Mouse (Mus musculus) hindbrain, embryonic 14.5 days (tissue): ENCODE measurements at regions not wholly inside any gene's neighbourhood (a gene's known extent, or its start where the extent isn't known, plus 50 kb on each side); places are given as distances from the start of the nearest gene placed in this dataset.

ENCODE experiments used
- ATAC-seq: fragments of 200-750 bp; cut with Nextera tagmentation; 2 replicates; pipeline ENCODE4 v1.8.0; 2017; ENCODE audit warnings: moderate number of reproducible peaks, mild to moderate bottlenecking, moderate TSS enrichment, moderate library complexity; ENCODE audit not compliant: low FRiP score
- DNase-seq: peaks from one replicate; pipeline ENCODE4 v3.0.0-alpha.2; 2015; ENCODE audit warnings: low spot score
- H3K27ac ChIP-seq: fragments of 300-500 bp; sonication (generic); 2 replicates; pipeline ENCODE4 v1.5.1; 2014; ENCODE audit warnings: mild to moderate bottlenecking, moderate library complexity
- H3K27me3 ChIP-seq: fragments of 300-500 bp; sonication (generic); 2 replicates; pipeline ENCODE4 v1.6.1; 2014; ENCODE audit warnings: mild to moderate bottlenecking, low read length, mixed read lengths; ENCODE audit not compliant: control insufficient read depth, insufficient read depth
- H3K36me3 ChIP-seq: fragments of 300-500 bp; sonication (generic); replicated peaks from 2 replicates; pipeline ENCODE4 v1.6.1; 2014; ENCODE audit not compliant: control insufficient read depth, insufficient read depth
- H3K4me1 ChIP-seq: fragments of 300-500 bp; sonication (generic); replicated peaks from 2 replicates; pipeline ENCODE4 v1.6.1; 2014; ENCODE audit warnings: antibody characterized with exemption, low read length, mixed read lengths; ENCODE audit not compliant: control insufficient read depth, insufficient read depth
- H3K4me2 ChIP-seq: fragments of 300-500 bp; sonication (generic); replicated peaks from 2 replicates; pipeline ENCODE4 v1.6.1; 2014; ENCODE audit warnings: mild to moderate bottlenecking, moderate library complexity
- H3K4me3 ChIP-seq: fragments of 300-500 bp; sonication (generic); replicated peaks from 2 replicates; pipeline ENCODE4 v1.5.1; 2014; ENCODE audit warnings: mild to moderate bottlenecking, low read length
- H3K9ac ChIP-seq: fragments of 300-500 bp; sonication (generic); 2 replicates; pipeline ENCODE4 v1.6.1; 2014
- H3K9me3 ChIP-seq: fragments of 300-500 bp; sonication (generic); 2 replicates; pipeline ENCODE4 v1.6.1; 2016; ENCODE audit warnings: low read length; ENCODE audit not compliant: control insufficient read depth
- WGBS: fragments of 180-500 bp; shearing (Covaris S2); extraction: QIAGEN DNeasy Blood & Tissue Kit; methylation state at CpG from one replicate; pipeline ENCODE4 v1.1.7; 2014; 5-methylcytosine and 5-hydroxymethylcytosine counted together

DNA sequence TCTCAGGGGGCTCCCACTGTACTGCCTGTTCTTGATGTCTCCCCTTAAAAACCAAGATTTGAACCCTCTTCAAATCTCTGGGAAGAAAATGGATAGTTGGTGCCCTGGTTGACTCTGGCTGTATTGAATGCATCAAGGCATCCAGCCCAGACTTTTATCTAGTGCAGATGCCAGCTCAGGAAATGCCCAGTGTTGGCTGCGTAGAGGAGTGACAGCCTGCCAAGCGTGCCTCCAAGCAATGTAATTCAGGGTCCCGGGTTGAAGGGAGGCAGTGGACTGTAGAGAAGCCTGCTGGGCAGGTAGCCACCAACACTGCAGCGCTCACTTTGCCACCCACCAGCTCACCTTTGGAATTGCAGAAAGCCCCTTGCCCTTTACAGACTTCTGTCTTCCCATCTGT is 146.4 kb downstream of the Opa1 start:
- no peak overlapping the region for H3K4me2 ChIP-seq
- H3K27me3 ChIP-seq, result peaks cover 98% of the 10 kb centered on the region
- H3K4me1 ChIP-seq, result peaks cover 5% of the 10 kb centered on the region; the same call in 1 of the 2 replicates
- ATAC-seq, result no peak
- no peaks in the 10 kb centered on the region for H3K9me3 ChIP-seq
- H3K27ac ChIP-seq, result no peak overlapping the region
- DNase-seq, result peak; percentile 44
- H3K4me3 ChIP-seq, result no peak overlapping the region
- 49% methylated on average over 4 of the region's 4 CpGs for WGBS
- H3K36me3 ChIP-seq, result no peaks in the 10 kb centered on the region
- H3K9ac ChIP-seq, result no peak overlapping the region

DNA sequence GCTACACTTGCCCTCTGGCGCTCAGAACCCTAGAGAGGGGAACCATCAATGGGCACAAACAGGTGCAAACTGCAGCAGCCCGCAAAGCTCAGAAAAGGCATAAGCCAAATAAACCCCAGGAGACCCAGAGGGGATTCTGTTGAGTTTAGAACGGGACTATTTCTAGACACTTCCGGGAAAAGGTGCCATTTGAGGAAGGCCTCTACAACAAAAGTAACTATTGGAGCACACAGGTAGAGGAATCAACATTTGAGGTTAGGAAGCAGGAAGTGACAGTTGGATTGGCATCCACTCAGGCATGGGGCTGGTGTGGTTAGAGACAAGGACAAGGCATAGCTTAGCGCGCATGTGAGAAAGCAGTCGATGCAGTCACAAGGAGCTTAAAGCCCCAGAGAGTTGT is 148.3 kb downstream of the Opa1 start:
- no peaks in the 10 kb centered on the region for H3K9me3 ChIP-seq
- WGBS, result 88% methylated on average over 7 of the region's 7 CpGs
- H3K27me3 ChIP-seq, result peaks cover 98% of the 10 kb centered on the region
- ATAC-seq, result no peak
- no peak overlapping the region for H3K9ac ChIP-seq
- no peak overlapping the region for H3K4me2 ChIP-seq
- no peak overlapping the region for H3K27ac ChIP-seq
- DNase-seq, result no peak
- H3K36me3 ChIP-seq, result no peaks in the 10 kb centered on the region
- H3K4me1 ChIP-seq, result peaks cover 3% of the 10 kb centered on the region; the same call in 1 of the 2 replicates
- H3K4me3 ChIP-seq, result no peak overlapping the region

DNA sequence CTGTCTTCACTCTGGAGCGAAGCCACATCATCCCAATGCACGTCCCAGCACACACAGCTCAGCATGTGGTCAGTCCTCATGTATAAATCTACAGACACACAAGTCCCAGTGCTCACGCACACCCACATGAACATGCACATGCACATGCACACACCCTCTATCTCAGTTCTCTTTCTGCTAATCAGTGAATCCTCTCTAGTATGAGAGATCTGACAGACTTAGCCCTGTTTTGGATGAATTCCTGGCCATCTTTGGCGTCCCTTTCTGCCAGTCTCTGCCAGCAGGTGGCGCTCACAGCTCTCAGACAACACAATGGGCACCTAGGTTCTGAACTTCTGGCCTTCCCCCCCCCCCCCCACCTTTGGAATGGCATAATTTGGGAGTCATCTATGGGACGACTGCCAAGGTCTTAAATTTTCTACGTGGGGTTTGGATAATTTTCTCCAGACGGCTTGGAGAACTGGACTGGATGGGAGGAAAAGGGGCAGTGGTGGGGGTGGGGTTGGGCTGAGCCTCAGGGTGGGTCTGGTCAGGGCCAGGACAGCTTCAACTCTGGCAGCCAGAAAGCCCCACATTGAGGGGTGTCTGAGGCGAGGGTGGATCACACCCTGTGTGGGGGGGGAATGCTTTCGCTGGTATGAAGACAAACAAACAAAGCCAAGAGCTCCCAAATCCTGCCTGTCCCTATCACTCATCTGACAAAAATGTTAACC is 149.8 kb downstream of the Opa1 start:
- peak; percentile 84 for DNase-seq
- Histone ChIP-seq H3K4me3 (no peak overlapping the region), H3K9ac (no peak overlapping the region), H3K36me3 (no peaks in the 10 kb centered on the region), H3K9me3 (no peaks in the 10 kb centered on the region), H3K27me3 (peaks cover 98% of the 10 kb centered on the region), H3K27ac (no peak overlapping the region), H3K4me1 (peaks cover 3% of the 10 kb centered on the region; the same call in 1 of the 2 replicates), H3K4me2 (no peak overlapping the region)
- WGBS, result 19% methylated on average over 10 of the region's 10 CpGs
- ATAC-seq, result peak; percentile 48; the same call in 1 of the 2 replicates

DNA sequence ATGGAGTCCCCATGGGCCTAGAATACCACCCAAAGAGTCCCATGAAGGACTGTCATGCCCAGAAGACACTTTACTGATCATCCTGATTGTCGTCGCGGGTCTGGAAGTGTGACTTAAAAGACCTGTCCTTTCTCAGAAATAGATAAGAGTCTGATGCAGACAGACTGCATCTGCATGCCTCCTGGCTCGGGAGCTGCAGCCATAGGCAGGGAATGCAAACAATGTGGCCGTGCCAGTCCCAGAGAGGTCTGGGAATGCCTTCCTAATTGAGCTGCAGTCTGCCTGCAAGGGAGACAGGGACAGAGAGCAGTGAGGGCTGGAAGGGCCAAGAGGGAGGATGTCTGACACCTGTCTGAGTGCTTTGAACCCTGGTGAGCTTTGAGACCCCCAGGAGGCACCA is 150.9 kb downstream of the Opa1 start:
- DNase-seq (no peak), ATAC-seq (no peak)
- peaks cover 11% of the 10 kb centered on the region for H3K4me1 ChIP-seq
- H3K9ac ChIP-seq, result no peak overlapping the region
- no peak overlapping the region for H3K4me3 ChIP-seq
- no peaks in the 10 kb centered on the region for H3K36me3 ChIP-seq
- no peaks in the 10 kb centered on the region for H3K9me3 ChIP-seq
- 25% methylated on average over 5 of the region's 5 CpGs for WGBS
- H3K4me2 ChIP-seq, result no peak overlapping the region
- H3K27ac ChIP-seq, result no peak overlapping the region
- peaks cover 90% of the 10 kb centered on the region for H3K27me3 ChIP-seq

DNA sequence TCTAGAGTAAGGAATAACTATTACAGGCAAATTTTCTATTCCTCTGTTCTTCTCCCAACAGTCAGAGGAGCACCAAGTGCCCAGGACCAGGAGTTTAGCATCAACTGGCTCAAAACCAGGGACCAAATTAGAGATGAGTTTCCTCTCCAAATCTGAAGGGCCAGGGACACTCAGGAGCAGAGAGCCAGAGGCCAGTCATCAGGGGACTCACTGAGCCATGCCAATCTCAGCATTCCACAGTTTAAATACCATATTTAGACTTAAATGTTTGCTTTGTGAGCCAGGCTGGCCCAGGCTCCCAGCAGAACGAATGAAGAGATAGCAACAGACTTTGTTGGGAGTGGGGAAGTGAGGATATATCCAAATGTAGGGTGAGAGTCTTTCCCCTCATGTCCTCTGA is 153.8 kb downstream of the Opa1 start:
- ATAC-seq, result no peak

DNA sequence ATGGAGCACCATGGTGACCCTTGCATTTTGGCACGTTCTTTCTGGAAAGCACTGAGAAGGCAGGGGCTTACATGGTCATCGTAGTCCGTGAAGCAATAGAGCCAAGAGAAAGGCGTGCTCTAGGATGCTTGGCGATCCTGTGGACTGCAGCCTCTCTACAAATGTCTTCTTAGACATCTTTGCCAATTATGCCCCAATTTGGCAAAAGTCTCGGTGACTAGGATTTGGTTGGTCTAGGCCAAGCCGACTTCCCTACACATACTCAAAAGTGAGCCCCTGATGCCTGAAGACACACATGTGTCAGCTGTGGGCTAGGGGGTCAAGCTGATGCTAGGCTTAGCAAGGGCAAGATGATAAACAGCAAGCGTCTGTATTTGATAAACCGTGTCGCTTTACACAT is 154.7 kb downstream of the Opa1 start:
- no peak overlapping the region for H3K4me3 ChIP-seq
- H3K27ac ChIP-seq, result no peak overlapping the region
- H3K27me3 ChIP-seq, result peaks cover 73% of the 10 kb centered on the region
- H3K4me1 ChIP-seq, result peaks cover 14% of the 10 kb centered on the region
- ATAC-seq (no peak), DNase-seq (no peak)
- H3K4me2 ChIP-seq, result no peak overlapping the region
- WGBS, result 79% methylated on average over 10 of the region's 10 CpGs
- no peaks in the 10 kb centered on the region for H3K36me3 ChIP-seq
- no peaks in the 10 kb centered on the region for H3K9me3 ChIP-seq
- no peak overlapping the region for H3K9ac ChIP-seq

More for the DNA sequence above, 153.8 kb downstream of the Opa1 start:
- no peak for DNase-seq
- Histone ChIP-seq H3K27me3 (peaks cover 83% of the 10 kb centered on the region), H3K4me2 (no peak overlapping the region), H3K36me3 (no peaks in the 10 kb centered on the region), H3K4me1 (peaks cover 14% of the 10 kb centered on the region), H3K27ac (no peak overlapping the region), H3K9ac (no peak overlapping the region), H3K4me3 (no peak overlapping the region), H3K9me3 (no peaks in the 10 kb centered on the region)
- WGBS, result 67% methylated on average over 1 of the region's 1 CpGs

DNA sequence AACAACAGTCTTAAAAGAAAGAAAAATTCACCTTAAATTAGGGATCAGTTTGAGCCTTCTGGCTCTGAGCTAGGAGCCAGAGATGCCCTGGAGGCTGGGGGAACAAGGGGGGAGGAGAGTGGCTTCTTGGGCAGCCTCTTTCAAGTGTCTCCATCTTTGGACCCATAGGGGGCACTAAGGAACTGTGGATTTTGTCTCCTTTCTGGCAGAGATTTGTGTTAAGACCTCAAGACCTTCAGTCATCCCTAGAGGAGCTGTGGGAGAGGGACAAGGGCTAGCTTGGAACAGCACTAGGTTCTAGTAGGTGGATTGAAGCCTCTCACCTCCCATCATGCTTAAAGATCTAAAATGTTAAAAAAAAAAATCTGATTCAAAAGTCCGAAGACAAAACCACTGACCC is 155.2 kb downstream of the Opa1 start:
- Histone ChIP-seq H3K4me2 (peak overlapping the region; percentile 23; the same call in 1 of the 2 replicates), H3K9ac (no peak overlapping the region), H3K27me3 (peaks cover 74% of the 10 kb centered on the region)

DNA sequence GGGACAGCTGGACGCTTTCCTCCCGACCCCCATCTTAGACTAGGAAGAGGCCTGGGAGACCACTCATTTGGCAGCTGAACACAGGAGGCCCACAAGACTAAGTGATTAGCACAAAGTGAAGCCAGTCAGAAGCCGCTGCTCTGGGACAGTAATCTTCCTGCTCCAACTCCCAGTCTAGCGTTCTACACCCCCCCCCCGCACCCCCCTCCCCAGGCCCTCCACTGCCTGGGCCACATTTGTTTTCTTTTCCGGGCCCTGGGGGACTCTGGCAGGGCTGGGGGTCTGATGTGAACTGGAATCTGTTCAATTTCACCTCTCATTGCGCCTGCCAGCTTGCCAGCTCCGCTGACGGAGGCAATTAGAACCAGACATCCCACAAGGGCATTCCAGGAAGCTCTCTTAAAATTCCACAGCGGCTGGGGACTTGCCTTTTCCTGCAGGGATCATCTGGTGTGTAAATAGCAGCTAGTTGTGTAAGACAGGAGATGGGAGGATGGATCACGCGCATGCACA is 155.7 kb downstream of the Opa1 start:
- no peaks in the 10 kb centered on the region for H3K36me3 ChIP-seq
- H3K4me2 ChIP-seq, result peak overlapping the region; percentile 23
- H3K27me3 ChIP-seq, result peaks cover 74% of the 10 kb centered on the region
- no peak overlapping the region for H3K9ac ChIP-seq
- peak; percentile 73 for ATAC-seq
- WGBS, result 3% methylated on average over 12 of the region's 12 CpGs
- DNase-seq, result peak; percentile 64
- peaks cover 14% of the 10 kb centered on the region for H3K4me1 ChIP-seq
- H3K9me3 ChIP-seq, result no peaks in the 10 kb centered on the region
- H3K4me3 ChIP-seq, result no peak overlapping the region
- H3K27ac ChIP-seq, result no peak overlapping the region

More for the DNA sequence above, 155.2 kb downstream of the Opa1 start:
- H3K27ac ChIP-seq, result no peak overlapping the region
- DNase-seq (peak; percentile 80), ATAC-seq (peak; percentile 77)
- no peaks in the 10 kb centered on the region for H3K9me3 ChIP-seq
- H3K4me1 ChIP-seq, result peaks cover 14% of the 10 kb centered on the region
- H3K36me3 ChIP-seq, result no peaks in the 10 kb centered on the region
- H3K4me3 ChIP-seq, result no peak overlapping the region
- 8% methylated on average over 1 of the region's 1 CpGs for WGBS

DNA sequence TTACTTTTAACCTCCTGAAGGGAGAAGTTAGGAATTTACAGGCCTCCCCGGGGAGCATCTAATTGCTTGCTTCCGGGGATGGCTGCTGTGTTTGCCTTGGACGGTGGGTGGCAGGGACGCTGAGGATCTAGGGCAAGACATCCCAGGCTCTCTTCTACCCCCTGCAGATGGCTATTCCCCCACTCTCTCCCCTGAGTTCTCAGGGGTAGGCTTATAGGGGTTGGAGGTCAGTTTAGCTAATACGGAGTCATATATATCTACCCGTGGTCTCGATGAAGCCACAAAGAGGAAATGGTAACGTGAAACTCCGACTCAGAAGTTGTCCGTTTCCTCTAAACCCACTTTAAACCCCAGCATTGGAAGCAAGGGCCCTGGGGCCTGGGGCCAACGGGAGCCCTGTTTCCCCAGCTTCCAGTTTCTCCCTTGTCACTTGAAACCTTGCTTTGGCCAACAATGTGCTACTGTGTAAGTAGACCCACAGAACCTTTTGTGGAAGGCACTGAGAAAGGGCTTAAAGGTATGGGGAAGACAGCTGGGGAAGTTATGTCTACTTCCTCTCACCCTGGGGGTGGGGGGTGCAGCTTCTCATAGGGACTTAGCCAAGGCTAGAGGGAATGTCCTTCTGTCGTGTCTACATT is 156.4 kb downstream of the Opa1 start:
- Histone ChIP-seq H3K36me3 (no peaks in the 10 kb centered on the region), H3K9me3 (no peaks in the 10 kb centered on the region), H3K27ac (no peak overlapping the region), H3K9ac (no peak overlapping the region), H3K4me2 (no peak overlapping the region), H3K27me3 (peaks cover 73% of the 10 kb centered on the region), H3K4me3 (no peak overlapping the region), H3K4me1 (peaks cover 11% of the 10 kb centered on the region)
- 0 out of 2 replicates have a peak, but pooled peaks have one; percentile 24 for ATAC-seq
- WGBS, result 25% methylated on average over 12 of the region's 12 CpGs
- DNase-seq, result no peak
